18 mouse cellular contexts compared by ENCODE assay signal in the genomic region with DNA sequence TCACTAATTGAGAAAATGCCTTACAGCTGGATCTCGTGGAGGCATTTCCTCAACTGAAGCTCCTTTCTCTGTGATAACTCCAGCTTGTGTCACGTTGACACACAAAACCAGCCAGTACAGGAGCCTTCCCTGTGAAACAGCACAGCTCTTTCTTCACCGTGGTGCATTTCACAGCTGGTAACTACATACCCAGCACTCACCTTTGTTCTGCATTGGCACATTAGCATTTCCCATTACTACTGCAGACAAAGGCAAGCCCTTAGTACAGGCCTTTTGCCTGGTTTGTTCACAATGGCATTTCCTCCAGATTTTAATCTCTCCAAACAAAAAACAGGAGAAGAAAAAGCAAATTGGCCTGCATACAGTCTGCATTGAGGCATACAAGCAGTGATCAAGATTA.
DNase-seq lines count a peak whose midpoint lies in the region; ATAC-seq lines count a peak whose summit lies in the region.
"Had no signal": no experiment of that assay in that cellular context is flagged by ENCODE, and none has a peak within 500 bp of the region (broad histone marks: within the 10 kb centered on the region; RNA-seq: fewer than 3 reads in every experiment).

No protein-coding gene starts in this region.

- no peaks in the 10 kb centered on the region for H3K27me3 ChIP-seq in midbrain, embryonic 16.5 days (ENCODE audit: control insufficient read depth, insufficient read depth, low read depth, low read length)
- H3K27me3 ChIP-seq in midbrain, embryonic 15.5 days (replicated peaks) = no peaks in the 10 kb centered on the region
- no peaks in the 10 kb centered on the region for H3K27me3 ChIP-seq in forebrain, embryonic 11.5 days (ENCODE audit: control insufficient read depth, insufficient read depth, low read length)
- H3K27me3 ChIP-seq: embryonic facial prominence, embryonic 13.5 days; lung, embryonic 15.5 days had no signal

- peak; percentile 18 for DNase-seq in gastrocnemius, postnatal 25 days
- DNase-seq in gastrocnemius, postnatal 10 days = no peak
- DNase-seq in forebrain, embryonic 11.5 days (ENCODE audit: low spot score) = no peak
- no peak for DNase-seq in Muller cell, postnatal 12 days (ENCODE audit: inconsistent ontology term)
- no peak for DNase-seq in ovary, postnatal 36 days (ENCODE audit: low spot score)
- no peak for DNase-seq in right cerebral cortex, postnatal 4 days
- DNase-seq: B cell, adult 2 months; cerebellum, adult 11-12 months; heart, postnatal 36 days; kidney, adult 2 months; kidney, postnatal 25 days; retina, postnatal 1 day; thymus, postnatal 4 days had no signal

- ATAC-seq in midbrain, embryonic 16.5 days = no peak
- no peak for ATAC-seq in midbrain, embryonic 15.5 days (replicated peaks)
- ATAC-seq in forebrain, embryonic 11.5 days (replicated peaks; ENCODE audit: low FRiP score) = peak; percentile 95

- H3K36me3 ChIP-seq in midbrain, embryonic 16.5 days (ENCODE audit: control insufficient read depth, insufficient read depth, low read length) = no peaks in the 10 kb centered on the region
- no peaks in the 10 kb centered on the region for H3K36me3 ChIP-seq in midbrain, embryonic 15.5 days (replicated peaks)
- H3K36me3 ChIP-seq in forebrain, embryonic 11.5 days (ENCODE audit: control insufficient read depth, insufficient read depth, low read length) = no peaks in the 10 kb centered on the region
- H3K36me3 ChIP-seq: embryonic facial prominence, embryonic 13.5 days; lung, embryonic 15.5 days had no signal

- H3K4me1 ChIP-seq in midbrain, embryonic 16.5 days (ENCODE audit: control insufficient read depth, insufficient read depth, low read length) = peaks cover 12% of the 10 kb centered on the region
- peaks cover 19% of the 10 kb centered on the region for H3K4me1 ChIP-seq in midbrain, embryonic 15.5 days
- H3K4me1 ChIP-seq in forebrain, embryonic 11.5 days (replicated peaks; ENCODE audit: control insufficient read depth, insufficient read depth, low read length) = no peaks in the 10 kb centered on the region

- H3K4me2 ChIP-seq in midbrain, embryonic 16.5 days (ENCODE audit: low read length) = no peak overlapping the region
- H3K4me2 ChIP-seq in midbrain, embryonic 15.5 days = no peak overlapping the region
- H3K4me2 ChIP-seq in forebrain, embryonic 11.5 days (ENCODE audit: low read depth, low read length, severe bottlenecking) = no peak overlapping the region
- H3K4me2 ChIP-seq: embryonic facial prominence, embryonic 13.5 days; liver, embryonic 11.5 days; lung, embryonic 15.5 days had no signal

- H3K27ac ChIP-seq in midbrain, embryonic 16.5 days (ENCODE audit: low read length) = peak overlapping the region; percentile 54; the same call in 1 of the 2 replicates
- H3K27ac ChIP-seq in midbrain, embryonic 15.5 days = no peak overlapping the region
- no peak overlapping the region for H3K27ac ChIP-seq in forebrain, embryonic 11.5 days (ENCODE audit: low read depth, low read length)
- H3K27ac ChIP-seq: embryonic facial prominence, embryonic 13.5 days; lung, embryonic 15.5 days had no signal

- no peak overlapping the region for H3K9ac ChIP-seq in midbrain, embryonic 16.5 days (ENCODE audit: low read depth, low read length)
- H3K9ac ChIP-seq in midbrain, embryonic 15.5 days = no peak overlapping the region
- no peak overlapping the region for H3K9ac ChIP-seq in forebrain, embryonic 11.5 days (ENCODE audit: low read length)
- H3K9ac ChIP-seq: embryonic facial prominence, embryonic 13.5 days; lung, embryonic 15.5 days had no signal

- H3K4me3 ChIP-seq in midbrain, embryonic 16.5 days (ENCODE audit: low read depth, low read length) = no peak overlapping the region
- no peak overlapping the region for H3K4me3 ChIP-seq in midbrain, embryonic 15.5 days
- no peak overlapping the region for H3K4me3 ChIP-seq in forebrain, embryonic 11.5 days (ENCODE audit: low read depth, low read length)
- H3K4me3 ChIP-seq: embryonic facial prominence, embryonic 13.5 days; lung, embryonic 15.5 days had no signal

- H3K9me3 ChIP-seq in midbrain, embryonic 16.5 days (replicated peaks; ENCODE audit: control insufficient read depth, low read length, poor library complexity, severe bottlenecking) = no peaks in the 10 kb centered on the region
- no peaks in the 10 kb centered on the region for H3K9me3 ChIP-seq in midbrain, embryonic 15.5 days
- H3K9me3 ChIP-seq in forebrain, embryonic 11.5 days (ENCODE audit: control insufficient read depth, low read length) = no peaks in the 10 kb centered on the region
- H3K9me3 ChIP-seq: embryonic facial prominence, embryonic 13.5 days; lung, embryonic 15.5 days had no signal

- 25% methylated on average over 3 of the region's 3 CpGs for WGBS in midbrain, embryonic 16.5 days
- 26% methylated on average over 3 of the region's 3 CpGs for WGBS in midbrain, embryonic 15.5 days
- WGBS in forebrain, embryonic 11.5 days = 12% methylated on average over 3 of the region's 3 CpGs
